Mouse (Mus musculus): ENCODE data around the gene Trex1. TPM values are rescaled to one million over a fixed set of nuclear protein-coding genes. Genes with fewer than 3 reads are reported as not detected.

Gene Trex1
- total RNA-seq, 2 experiments from 2014 or later: 10.7 to 11.4 TPM

DNA sequence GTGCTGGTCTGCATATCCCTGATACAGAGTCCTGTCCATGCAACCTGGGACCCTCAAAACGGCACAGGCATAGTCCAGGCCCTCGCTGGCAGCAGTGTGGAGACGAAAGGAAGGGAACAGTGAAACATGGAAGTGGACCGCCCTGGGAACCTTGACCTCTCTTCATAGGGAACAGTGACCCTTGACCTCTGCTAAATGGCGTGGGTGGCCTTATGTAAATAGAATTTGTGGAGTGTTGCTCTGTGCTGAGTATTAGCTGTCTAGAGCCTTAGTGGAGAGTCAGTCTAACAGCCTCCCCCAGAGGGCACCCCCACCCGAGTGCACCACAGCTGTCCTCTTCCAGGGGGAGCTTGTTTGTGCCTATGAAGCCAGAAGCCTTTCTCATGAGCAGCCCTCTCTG, 33.3 kb upstream of the Trex1 start:
- no peak for DNase-seq
- intact Hi-C loops (cut with DNase I; ENCODE audit: low total_unique reads): no loop called here

DNA sequence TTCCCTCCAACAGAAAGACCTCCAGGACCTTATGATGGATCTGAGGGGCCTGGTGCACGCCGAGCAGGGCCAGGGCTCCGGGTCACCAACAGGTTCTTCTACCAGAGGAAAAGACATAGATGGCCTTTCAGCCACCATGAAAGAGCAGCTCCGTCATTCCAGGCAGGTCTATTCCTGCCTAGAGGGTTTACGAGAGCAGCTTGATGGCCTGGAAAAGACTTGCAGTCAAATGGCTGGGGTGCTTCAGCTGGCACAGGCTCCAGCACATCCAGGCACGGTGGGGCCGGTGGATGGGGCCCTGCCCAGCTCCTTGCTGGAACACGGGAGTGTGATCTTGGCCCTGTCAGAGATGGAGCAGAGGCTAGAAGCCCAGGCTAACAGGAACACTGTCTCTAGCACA, 32.3 kb upstream of the Trex1 start:
- intact Hi-C loops (cut with DNase I; ENCODE audit: low total_unique reads): no loop called here
- no peak for DNase-seq

DNA sequence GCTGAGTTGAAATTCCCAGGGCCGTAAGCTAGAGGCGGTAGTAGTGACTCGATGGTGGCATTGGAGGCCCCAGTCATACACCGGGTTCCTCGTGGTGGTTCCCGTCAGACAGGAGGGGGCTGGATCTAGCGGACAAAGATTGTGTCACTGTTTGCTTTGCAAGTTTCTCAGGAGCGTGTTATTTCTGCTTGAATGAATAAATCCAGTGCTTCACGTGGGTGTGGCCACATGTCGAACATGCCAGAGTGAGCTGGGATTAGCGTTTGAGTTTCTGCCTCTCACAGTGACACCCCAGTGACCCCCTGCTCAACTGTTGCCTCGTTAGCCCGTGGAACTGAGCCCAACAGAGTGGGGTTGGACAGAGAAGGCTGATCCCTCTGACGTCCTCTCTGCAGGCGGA, 30.9 kb upstream of the Trex1 start:
- intact Hi-C loops (cut with DNase I; ENCODE audit: low total_unique reads): no loop called here
- DNase-seq: no peak

DNA sequence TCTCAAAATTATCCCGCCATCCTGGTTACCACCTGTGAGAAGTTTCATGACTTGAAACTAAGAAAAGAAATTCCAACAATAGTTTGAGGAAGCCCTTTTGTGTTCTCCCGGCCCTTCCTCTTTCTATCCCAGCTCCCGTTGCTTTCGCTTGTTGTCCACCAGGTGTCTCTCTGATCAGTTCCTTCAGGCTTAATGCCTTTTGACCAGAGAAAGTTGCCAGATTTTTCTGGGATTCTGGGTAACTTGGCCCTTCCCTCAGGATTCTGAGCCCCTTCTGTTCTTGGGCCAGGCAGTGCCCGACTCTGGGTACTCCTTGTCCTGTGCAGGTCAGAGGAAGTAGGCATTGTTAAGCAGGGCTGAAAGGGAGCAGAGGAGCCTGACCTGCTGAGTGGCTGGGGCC, 28.5 kb upstream of the Trex1 start:
- intact Hi-C loops (cut with DNase I; ENCODE audit: low total_unique reads): loop anchor here (5.0 kb wide), 1 partner anchor 34 kb away; no protein-coding TSS in a partner anchor

DNA sequence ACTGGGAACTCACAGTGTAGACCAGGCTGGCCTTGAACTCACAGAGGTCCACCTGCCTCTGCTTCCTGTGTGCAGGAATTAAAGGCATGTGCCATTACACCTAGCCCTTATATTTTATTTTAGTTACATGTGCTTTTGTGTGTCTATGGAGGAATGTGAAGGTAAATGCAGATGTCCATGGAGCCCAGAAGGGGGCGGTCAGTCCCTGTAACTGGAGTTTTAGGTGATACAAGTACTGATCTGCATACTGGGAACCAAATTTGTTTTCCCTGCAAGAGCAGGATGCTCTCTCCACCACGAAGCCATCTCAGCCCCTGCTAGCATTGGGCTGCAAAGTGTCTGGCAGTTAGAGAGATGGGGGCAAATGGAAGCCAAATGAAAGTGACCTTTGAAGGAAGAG, 25.4 kb upstream of the Trex1 start:
- intact Hi-C loops (cut with DNase I; ENCODE audit: low total_unique reads): loop anchor here (5.0 kb wide), 1 partner anchor 37 kb away; no protein-coding TSS in a partner anchor
- no peak for DNase-seq

More for the DNA sequence above, 28.5 kb upstream of the Trex1 start:
- DNase-seq: peak; percentile 37

DNA sequence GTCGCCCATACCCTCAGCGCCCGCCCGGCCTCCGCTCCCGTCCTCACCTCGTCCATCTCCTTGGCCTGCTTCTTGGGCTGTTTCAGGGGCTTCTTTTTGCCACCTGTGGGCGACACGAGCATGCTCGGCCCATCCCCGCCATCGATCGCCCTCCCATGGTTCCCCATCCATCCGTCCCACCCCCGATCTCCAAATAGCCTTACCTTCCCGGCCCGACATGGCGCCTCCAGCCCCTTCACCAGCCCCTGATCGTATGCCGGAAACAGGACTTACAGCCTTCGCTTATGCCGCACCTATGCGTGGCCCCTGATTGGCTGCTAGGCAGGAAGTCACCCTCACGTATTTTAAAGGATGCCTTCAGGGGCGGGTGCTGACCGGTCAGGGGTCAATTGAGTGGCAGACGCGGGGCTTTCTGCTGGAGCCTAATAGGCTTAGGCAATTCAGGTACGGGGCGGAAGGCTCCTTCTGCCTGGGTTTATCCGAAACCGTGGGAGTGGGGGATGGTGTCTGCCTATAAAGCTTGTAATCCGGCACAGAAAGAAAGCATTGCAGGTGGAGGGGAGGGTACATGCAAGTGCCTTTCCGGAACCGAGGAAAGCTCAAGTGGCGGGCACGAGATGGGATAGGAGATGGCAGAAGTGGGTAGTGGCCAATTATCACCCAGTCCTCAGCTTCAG, 22.7 kb upstream of the Trex1 start, which contains the start of the genes Ccdc51 and Tma7:
Ccdc51 (plus strand) TSS at position 370 of the 677 bp plus-strand sequence.
Tma7 (minus strand) TSS at position 464 of the 677 bp plus-strand sequence.
- DNase-seq: peak; percentile 77
- intact Hi-C loops (cut with DNase I; ENCODE audit: low total_unique reads): no loop called here

DNA sequence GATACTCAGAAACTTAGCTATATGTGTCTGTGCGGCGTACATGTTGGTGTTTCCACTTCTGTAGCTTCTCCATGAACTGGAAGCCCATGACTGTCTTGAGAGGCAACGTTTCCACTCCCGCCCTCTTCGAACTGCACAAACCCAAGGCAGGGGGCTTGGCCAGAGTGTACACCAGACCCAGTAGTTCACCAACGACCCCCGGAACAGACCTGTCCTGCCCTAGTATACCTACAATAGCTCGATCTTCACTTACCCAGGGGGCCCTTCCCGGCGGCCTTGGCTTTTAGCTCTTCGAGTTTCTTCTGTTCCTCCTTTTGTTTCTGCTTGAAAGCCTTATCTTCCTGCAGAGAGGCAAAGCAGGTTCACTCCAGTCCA, 22.2 kb upstream of the Trex1 start:
- DNase-seq: no peak
- intact Hi-C loops (cut with DNase I; ENCODE audit: low total_unique reads): no loop called here

DNA sequence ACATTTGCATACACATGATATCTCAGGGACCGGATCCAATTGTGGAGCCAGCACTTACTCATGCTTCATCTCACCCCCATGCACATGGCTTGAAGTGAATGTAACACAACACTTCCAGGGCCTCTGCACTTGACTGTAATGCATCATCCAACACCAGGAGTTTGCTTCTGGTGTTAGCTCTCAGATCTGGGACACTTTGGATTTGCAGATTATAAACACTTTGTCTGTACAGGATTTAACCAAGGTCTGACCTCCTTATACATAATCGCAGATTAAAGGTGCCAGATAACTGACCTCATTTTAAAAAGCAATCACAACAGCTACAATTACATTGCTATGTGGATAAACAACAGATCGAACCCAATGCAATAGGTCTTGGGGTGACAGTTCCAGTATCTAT, 21.0 kb upstream of the Trex1 start:
- intact Hi-C loops (cut with DNase I; ENCODE audit: low total_unique reads): no loop called here
- no peak for DNase-seq

DNA sequence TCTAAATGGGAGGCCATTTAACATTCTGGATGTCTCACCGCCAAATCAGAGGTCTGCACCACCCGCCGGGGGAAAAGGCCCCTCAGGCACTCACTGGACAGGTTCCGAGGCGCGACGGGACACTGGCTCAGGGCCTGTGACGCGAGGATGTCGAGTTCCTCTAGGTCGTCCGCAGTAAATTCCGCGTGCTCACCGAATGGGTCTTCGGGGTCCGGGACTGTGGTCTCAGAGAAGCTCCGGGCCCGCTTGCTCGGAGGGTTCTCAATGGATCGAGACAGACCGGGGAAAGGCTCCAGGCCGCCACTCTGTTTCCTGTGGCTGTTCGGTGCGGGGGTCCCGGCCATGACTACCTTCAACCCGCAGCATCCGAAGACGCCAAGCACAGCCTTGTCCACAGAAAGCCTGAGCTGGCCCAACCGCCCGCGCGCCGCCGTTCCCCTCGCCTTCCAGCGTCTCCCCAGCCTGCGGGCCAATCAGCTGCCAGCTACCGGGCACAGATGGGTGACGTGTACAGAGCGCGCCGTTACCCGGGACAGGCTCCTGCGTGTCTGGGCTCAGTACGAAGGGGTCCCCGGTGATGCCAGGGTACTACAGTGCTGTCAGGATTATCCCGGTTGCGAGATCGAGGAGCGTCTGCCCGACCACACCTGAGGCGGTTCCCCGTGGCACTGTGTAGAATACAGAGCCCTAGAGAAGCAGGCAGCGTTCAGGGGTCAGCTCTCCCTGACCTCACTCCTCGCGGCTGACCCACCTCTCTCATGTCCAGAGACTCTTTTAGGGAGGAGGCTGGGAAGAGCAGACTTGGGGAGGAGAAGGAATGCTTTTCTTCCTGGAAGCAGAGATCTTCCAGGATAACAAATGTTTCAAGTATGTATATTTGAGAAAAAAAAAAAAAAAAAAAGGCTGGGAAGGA, 14.4 kb upstream of the Trex1 start, which contains the start of gene Atrip:
Atrip (minus strand) TSS at position 464 of the 913 bp plus-strand sequence.
- DNase-seq: peak; percentile 93
- intact Hi-C loops (cut with DNase I; ENCODE audit: low total_unique reads): no loop called here

DNA sequence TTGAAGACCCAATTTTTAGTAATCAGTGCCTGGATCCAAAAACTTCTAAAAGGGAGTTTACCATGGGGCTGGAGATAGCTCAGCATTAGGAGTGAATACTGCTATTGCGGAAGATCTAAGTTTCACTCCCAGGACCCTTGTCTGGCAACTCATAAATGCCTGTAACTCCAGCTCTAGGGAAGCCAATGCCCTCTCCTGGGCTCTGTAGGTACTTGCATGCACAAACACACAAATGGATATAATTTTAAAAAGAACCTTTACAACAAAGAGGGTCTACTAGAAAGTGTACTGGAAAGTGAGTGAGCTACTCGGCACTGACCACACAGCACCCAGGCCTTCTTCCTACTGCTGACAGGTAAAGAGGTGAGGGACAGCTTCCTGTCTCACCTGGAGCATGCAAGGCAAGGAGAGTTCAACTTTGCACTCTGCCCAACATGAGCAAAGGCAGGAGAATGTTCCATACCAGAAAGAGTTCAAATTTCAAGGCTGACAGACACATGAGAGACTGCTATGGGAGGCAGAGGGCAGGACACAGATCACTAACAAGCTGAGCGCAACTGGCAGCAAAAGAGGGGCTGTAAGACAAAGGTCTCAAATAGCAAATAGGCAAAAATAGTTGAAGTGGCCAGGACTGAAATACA, 8.7 kb upstream of the Trex1 start:
- intact Hi-C loops (cut with DNase I; ENCODE audit: low total_unique reads): no loop called here
- DNase-seq: no peak

DNA sequence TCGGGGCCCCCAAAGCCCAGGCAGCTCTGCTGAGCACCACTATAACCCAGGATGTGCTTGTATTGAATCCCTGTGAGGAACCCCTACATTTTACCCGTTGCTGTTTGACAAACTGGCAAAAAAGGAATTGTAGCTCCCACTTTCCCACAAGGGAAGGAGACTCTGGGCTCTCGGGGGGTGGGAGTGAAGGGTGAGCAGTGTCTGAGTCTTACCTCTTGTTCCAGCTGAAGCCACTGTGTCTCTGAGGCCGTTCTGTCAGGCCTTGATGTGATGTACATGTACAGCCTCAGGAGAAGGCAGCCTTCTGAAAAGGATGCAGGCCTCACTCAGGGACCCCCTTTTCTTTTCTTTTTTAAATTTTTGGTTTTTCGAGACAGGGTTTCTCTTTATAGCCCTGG, 1.4 kb upstream of the Trex1 start:
- no peak for DNase-seq
- intact Hi-C loops (cut with DNase I; ENCODE audit: low total_unique reads): no loop called here

DNA sequence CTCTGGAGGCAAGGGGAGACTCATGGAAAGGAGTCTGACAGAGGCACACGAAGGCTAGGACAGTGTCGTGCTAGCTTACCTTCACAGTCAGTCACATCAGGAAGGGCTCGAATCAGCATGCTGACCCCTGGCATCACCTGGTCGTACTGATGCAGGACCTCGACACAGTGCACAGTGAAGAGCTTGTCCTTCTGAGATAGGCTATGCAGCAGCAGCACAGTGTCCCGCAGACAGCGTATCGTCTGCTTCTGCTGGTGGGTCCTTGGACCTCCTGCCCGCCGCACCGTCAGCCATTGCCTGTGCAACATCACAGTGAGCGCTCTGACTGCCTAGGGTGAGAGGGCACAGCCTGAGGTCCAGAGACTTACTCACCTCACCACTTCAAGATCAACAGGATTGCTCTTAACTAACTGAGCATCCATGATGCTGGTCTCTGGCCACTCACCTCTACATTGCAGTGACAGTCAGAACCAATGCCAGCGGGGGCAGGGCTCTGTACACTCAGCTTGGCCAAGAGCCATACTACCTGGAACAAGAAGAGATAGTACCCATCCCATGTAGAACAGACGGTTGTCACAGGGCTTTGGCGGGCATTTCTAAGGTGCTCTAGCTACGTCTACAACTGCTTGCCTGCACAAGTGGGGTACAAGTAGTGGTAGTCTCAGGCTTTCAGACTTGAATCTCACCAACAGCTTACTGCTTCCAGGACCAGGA, 807 bp upstream of the Trex1 start:
- DNase-seq: no peak
- intact Hi-C loops (cut with DNase I; ENCODE audit: low total_unique reads): no loop called here

DNA sequence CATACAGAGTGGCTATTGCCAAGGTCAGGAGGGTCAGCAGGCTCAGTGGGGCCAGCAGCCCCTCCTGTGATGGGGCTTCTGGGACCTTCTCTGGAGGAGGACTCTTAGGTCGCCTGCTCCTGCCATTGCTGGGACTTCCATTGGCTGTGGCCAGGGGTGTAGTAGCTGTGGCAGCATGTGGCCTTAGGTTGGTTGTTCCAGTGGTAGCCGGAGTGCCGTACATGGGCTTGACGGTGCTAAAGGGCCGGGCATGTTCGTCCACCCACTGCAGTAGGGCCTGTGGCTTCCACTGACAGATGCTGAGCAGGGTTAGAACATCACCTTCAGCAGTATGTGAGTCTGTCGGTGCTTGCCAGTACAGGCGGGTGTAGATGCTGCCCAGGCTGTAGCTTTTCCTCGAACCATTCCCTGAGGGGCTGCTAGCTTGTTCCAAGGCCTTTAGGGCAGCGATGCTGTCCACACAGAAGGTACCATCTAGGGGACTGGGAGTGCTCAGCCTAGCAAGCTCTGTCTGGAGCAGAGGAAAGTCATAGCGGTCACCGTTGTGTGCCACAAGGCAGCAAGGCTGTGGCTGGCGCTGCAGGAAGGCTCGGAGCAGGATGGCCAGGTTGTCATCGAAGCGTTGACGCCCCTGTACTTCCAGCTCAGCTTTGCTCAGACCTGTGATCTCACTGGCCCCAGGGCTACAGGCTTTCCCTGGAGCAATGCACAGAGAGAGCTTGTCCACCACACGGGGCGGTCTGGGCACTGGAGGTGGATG, 1.3 kb downstream of the Trex1 start:
- no peak for DNase-seq
- intact Hi-C loops (cut with DNase I; ENCODE audit: low total_unique reads): loop anchor here (2.0 kb wide), 1 partner anchor 53 kb away; no protein-coding TSS in a partner anchor

DNA sequence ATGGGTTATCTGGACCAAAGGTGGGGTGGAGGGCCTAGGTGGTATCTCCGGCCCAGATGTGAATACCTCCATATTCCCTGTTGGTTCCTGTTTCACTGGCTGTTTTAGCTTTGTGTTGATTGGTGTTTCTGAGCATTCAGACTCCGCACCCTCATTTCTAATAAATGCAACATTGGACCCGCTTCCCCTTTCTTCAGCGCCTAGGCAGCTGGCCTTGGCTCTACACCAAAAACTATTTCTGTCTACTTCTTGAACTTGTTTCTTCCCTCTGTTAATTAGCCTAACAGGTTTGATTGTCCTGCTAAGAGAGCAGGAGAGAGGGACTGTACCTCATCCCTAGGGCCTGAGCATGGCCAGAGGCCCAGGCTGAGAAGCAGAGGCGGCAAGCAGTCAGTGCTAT, 2.0 kb downstream of the Trex1 start:
- intact Hi-C loops (cut with DNase I; ENCODE audit: low total_unique reads): no loop called here

DNA sequence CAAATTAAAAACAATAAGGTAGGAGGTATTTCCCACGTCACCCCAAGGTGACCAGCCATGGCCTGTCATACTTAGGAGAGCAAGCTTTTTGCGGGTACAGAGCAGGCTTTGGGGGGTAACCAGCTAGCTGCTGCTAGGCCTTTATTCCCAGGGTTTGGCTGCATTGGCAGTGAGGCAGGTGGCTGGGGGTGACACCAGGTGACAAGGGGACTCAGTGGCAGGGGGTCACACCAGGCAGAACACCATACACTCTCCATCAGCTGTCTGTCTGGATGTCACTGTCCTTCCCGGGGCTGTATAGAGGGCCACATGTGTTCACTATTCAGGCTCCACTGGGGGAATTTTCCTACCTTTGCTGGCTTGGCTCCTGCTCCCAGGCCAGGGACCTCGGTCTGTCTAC, 2.6 kb downstream of the Trex1 start:
- intact Hi-C loops (cut with DNase I; ENCODE audit: low total_unique reads): no loop called here
- DNase-seq: no peak

More for the DNA sequence above, 2.0 kb downstream of the Trex1 start:
- no peak for DNase-seq

DNA sequence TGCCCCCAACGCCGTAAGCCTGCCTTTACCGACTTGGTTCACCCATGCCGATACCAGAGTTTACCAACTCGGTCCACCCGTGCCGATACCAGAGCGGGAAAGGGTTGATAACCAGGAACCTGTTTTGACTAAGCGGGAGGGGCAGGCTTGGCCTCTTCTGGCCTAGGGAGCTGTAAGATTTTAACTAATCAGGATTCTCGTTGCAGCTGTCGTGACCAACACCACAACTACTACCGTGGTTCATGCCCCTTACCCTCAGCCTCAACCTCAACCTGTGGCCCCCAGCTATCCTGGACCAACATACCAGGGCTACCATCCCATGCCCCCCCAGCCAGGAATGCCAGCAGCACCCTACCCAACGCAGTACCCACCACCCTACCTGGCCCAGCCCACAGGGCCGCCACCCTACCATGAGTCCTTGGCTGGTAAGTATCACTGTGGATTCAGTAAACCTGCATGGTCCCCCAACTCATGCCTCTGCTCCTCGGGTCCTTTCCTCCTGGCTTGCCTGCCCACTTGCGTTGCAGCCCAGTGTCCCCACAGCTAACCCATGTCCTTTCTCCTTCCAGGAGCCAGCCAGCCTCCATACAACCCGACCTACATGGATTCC, 3.3 kb downstream of the Trex1 start:
- no peak for DNase-seq
- intact Hi-C loops (cut with DNase I; ENCODE audit: low total_unique reads): no loop called here

DNA sequence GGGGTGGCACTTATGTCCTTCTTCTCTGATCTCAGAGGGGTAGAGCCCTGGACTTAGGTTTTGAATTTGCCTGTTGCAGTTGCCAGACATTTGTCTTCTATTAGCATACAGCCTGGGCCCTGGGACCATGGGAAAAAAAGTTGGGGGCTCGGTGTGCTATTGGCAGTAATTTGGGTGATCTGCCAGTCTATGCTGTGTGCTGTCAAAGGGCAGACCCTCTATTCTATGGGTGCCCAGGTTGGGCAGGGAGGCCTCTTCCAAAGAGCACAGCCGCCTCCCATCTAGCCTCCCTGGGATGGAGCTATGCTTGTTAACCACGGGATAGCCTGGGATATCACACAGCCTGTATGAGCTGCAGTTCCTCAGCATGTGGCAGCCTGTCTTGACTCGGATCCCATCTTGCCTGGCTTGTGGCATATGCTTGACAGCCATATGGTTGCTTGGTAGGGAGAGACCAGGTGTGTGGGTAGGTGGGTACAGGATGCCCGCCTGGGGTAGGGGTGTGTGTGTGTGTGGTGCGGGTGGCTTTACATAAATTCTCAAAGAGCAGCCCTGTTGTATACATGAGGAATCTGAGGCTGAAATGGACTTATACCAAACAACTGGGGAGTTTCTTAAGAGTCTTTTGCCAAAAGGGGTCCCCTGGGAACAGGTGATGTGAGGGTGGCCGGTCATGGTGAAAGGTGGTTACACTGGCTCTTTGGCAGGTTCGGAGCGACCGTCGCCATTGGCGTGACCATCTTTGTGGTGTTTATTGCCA, 4.1 kb downstream of the Trex1 start:
- DNase-seq: no peak
- intact Hi-C loops (cut with DNase I; ENCODE audit: low total_unique reads): no loop called here

DNA sequence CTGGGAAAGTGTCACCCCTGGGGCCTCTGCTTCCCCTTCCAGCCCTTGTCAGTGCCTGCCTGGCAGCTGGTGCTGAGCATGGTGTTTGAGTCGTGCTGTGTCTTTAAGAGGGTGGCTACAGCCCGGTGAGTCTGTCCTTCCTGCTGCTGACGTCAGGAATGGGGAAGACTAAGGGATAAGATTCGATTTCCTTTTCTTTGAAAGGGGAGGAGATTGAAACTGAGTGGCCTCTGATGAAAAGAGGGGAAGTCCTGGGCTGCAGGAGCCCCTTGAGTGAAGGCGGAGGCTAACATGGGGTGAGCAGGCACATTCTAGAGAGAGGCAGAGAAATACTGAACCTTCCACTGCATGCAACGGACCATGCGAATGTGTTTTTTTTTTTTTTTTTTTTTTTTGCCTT, 4.8 kb downstream of the Trex1 start:
- intact Hi-C loops (cut with DNase I; ENCODE audit: low total_unique reads): no loop called here
- peak; percentile 59 for DNase-seq

All from gastrocnemius, postnatal 14 days (tissue).